Mouse (Mus musculus) left cerebral cortex, adult 8-10 months (tissue): ENCODE results near the gene Fam120b. TPM values are rescaled to one million over a fixed set of nuclear protein-coding genes. Genes with fewer than 3 reads are reported as not detected.
A peak's percentile ranks its signal among the peaks of the same experiment; 100 is the strongest.

Source experiments
- DNase-seq, 2 experiments: peaks; one replicate each; pipeline ENCODE4 v3.0.0; 2022; ENCODE audit warnings: low spot score in 2 of 2
- total RNA-seq, 4 experiments: library from RNA; stranded (reverse); gene quantifications; 2 replicates each; pipeline ENCODE4 v1.2.4; 2022

The Fam120b gene
- 10 to 100 TPM; 44.8 to 48.3 (median 45.6) TPM for total RNA-seq

- DNase-seq = peak; percentile 73 to 95
These were observed at the start of gene Fam120b for GRCm38 (mm10) chr17:15395997-15396675. Gene Fam120b, plus strand, starts transcription at chr17:15396202.

- DNase-seq = no peak
These were observed 45.9 kb upstream of the Fam120b start for GRCm38 (mm10) chr17:15350152-15350551.

GRCm38 (mm10) chr17:15352869-15353610, 43.0 kb upstream of the Fam120b start:
- no peak for DNase-seq

- no peak for DNase-seq
These were observed 42.0 kb upstream of the Fam120b start for GRCm38 (mm10) chr17:15354006-15354405.

- no peak for DNase-seq
These were observed 40.9 kb upstream of the Fam120b start for GRCm38 (mm10) chr17:15355072-15355471.

GRCm38 (mm10) chr17:15356526-15356925, 39.5 kb upstream of the Fam120b start:
- no peak for DNase-seq

- DNase-seq = no peak
These were observed 38.9 kb upstream of the Fam120b start for GRCm38 (mm10) chr17:15357071-15357470.

GRCm38 (mm10) chr17:15363656-15364055, 32.3 kb upstream of the Fam120b start:
- DNase-seq = no peak

GRCm38 (mm10) chr17:15365650-15366049, 30.4 kb upstream of the Fam120b start:
- no peak for DNase-seq

- DNase-seq = no peak
These were observed 25.6 kb upstream of the Fam120b start for GRCm38 (mm10) chr17:15370401-15370800.

- no peak for DNase-seq
These were observed 23.8 kb upstream of the Fam120b start for GRCm38 (mm10) chr17:15371967-15372835.

- no peak for DNase-seq
These were observed 22.9 kb upstream of the Fam120b start for GRCm38 (mm10) chr17:15372931-15373652.

GRCm38 (mm10) chr17:15374321-15375141, 21.5 kb upstream of the Fam120b start:
- DNase-seq = no peak

GRCm38 (mm10) chr17:15375224-15375623, 20.8 kb upstream of the Fam120b start:
- DNase-seq = no peak

- DNase-seq = peak; percentile 53 to 58
These were observed 20.1 kb upstream of the Fam120b start for GRCm38 (mm10) chr17:15375701-15376493.

GRCm38 (mm10) chr17:15376494-15377181, 19.4 kb upstream of the Fam120b start, which contains the start of gene Dll1:
Gene Dll1, minus strand, starts transcription at chr17:15376872.
- no peak for DNase-seq

- DNase-seq = no peak
These were observed 18.1 kb upstream of the Fam120b start for GRCm38 (mm10) chr17:15377901-15378300.

- no peak for DNase-seq
These were observed 17.4 kb upstream of the Fam120b start for GRCm38 (mm10) chr17:15378413-15379109.
